Mouse (Mus musculus) liver, postnatal 0 days (tissue): ENCODE data around the gene Tmub1.

Source experiments
- CTCF ChIP-seq: sonication (generic); IDR thresholded peaks from 2 replicates; pipeline ENCODE4 v1.5.1; 2016; ENCODE audit warnings: antibody characterized with exemption, low read depth
- EP300 ChIP-seq: IDR thresholded peaks from 2 replicates; pipeline ENCODE4 v1.6.1; 2016; ENCODE audit warnings: antibody characterized with exemption, low read depth, mild to moderate bottlenecking

GRCm38 (mm10) chr5:24426037-24426432 is 21.6 kb downstream of the Tmub1 start:
- TF ChIP-seq CTCF (no peak), EP300 (no peak)
